Mouse (Mus musculus) E14TG2a.4 (cell line): ENCODE measurements around the gene Shroom3.

Experiments
- H3K27me3 ChIP-seq: 2 replicates; pipeline ENCODE4 v1.6.1; 2014; ENCODE audit warnings: low read length, control low read depth; ENCODE audit not compliant: insufficient read depth
- H3K36me3 ChIP-seq: 2 replicates; pipeline ENCODE4 v1.6.1; 2014; ENCODE audit warnings: low read length, control low read depth; ENCODE audit not compliant: insufficient read depth
- H3K4me1 ChIP-seq: replicated peaks from 2 replicates; pipeline ENCODE4 v1.6.1; 2014; ENCODE audit warnings: low read depth, low read length, control low read depth
- H3K4me3 ChIP-seq: replicated peaks from 2 replicates; pipeline ENCODE4 v1.5.1; 2014; ENCODE audit warnings: mild to moderate bottlenecking, low read length
- H3K9me3 ChIP-seq: 2 replicates; pipeline ENCODE4 v1.6.1; 2014; ENCODE audit warnings: low read length, control low read depth
- CTCF ChIP-seq: conservative IDR thresholded peaks from 2 replicates; pipeline ENCODE4 v1.5.1; 2014; ENCODE audit warnings: low read length
- NANOG ChIP-seq: IDR thresholded peaks from 2 replicates; pipeline ENCODE4 v1.6.1; 2014; ENCODE audit warnings: borderline replicate concordance, low read length, mixed read lengths
- POU5F1 ChIP-seq: IDR thresholded peaks from 2 replicates; pipeline ENCODE4 v1.6.1; 2014; ENCODE audit warnings: low read length, borderline replicate concordance

Gene Shroom3

GRCm38 (mm10) chr5:92970480-92970879 is 287.2 kb downstream of the Shroom3 start:
- Histone ChIP-seq H3K9me3 (no peaks in the 10 kb centered on the region), H3K36me3 (peaks cover 13% of the 10 kb centered on the region), H3K4me1 (peaks cover 27% of the 10 kb centered on the region), H3K27me3 (no peaks in the 10 kb centered on the region), H3K4me3 (no peak overlapping the region)
- peak; percentile 80 for TF ChIP-seq CTCF
- TF ChIP-seq NANOG: no peak
- TF ChIP-seq POU5F1: no peak

- H3K9me3 ChIP-seq: no peaks in the 10 kb centered on the region
- no peaks in the 10 kb centered on the region for H3K36me3 ChIP-seq
- H3K4me3 ChIP-seq: no peak overlapping the region
- peaks cover 6% of the 10 kb centered on the region; the same call in 1 of the 2 replicates for H3K4me1 ChIP-seq
- no peak for TF ChIP-seq POU5F1
- no peak for TF ChIP-seq NANOG
- no peaks in the 10 kb centered on the region for H3K27me3 ChIP-seq
Observed at GRCm38 (mm10) chr5:92980393-92980792, 297.2 kb downstream of the Shroom3 start.

GRCm38 (mm10) chr5:92980862-92981261 is 297.6 kb downstream of the Shroom3 start:
- TF ChIP-seq POU5F1: no peak
- TF ChIP-seq CTCF: no peak
- no peak for TF ChIP-seq NANOG
- peaks cover 11% of the 10 kb centered on the region for H3K4me1 ChIP-seq
- H3K9me3 ChIP-seq: no peaks in the 10 kb centered on the region
- H3K4me3 ChIP-seq: no peak overlapping the region
- no peaks in the 10 kb centered on the region for H3K27me3 ChIP-seq
- H3K36me3 ChIP-seq: no peaks in the 10 kb centered on the region

GRCm38 (mm10) chr5:92982673-92983072 is 299.4 kb downstream of the Shroom3 start:
- peaks cover 29% of the 10 kb centered on the region for H3K4me1 ChIP-seq

GRCm38 (mm10) chr5:92983942-92984341 is 300.7 kb downstream of the Shroom3 start:
- peaks cover 40% of the 10 kb centered on the region for H3K4me1 ChIP-seq
- no peaks in the 10 kb centered on the region for H3K36me3 ChIP-seq
- H3K4me3 ChIP-seq: no peak overlapping the region
- no peaks in the 10 kb centered on the region for H3K9me3 ChIP-seq
- TF ChIP-seq CTCF (peak; percentile 95), POU5F1 (no peak), NANOG (no peak)
- no peaks in the 10 kb centered on the region for H3K27me3 ChIP-seq

More at GRCm38 (mm10) chr5:92982673-92983072, 299.4 kb downstream of the Shroom3 start:
- Histone ChIP-seq H3K9me3 (no peaks in the 10 kb centered on the region), H3K27me3 (no peaks in the 10 kb centered on the region), H3K4me3 (no peak overlapping the region), H3K36me3 (no peaks in the 10 kb centered on the region)
- TF ChIP-seq CTCF: peak; percentile 60
- no peak for TF ChIP-seq NANOG
- no peak for TF ChIP-seq POU5F1

- Histone ChIP-seq H3K27me3 (no peaks in the 10 kb centered on the region), H3K4me1 (peaks cover 47% of the 10 kb centered on the region), H3K36me3 (no peaks in the 10 kb centered on the region), H3K9me3 (no peaks in the 10 kb centered on the region), H3K4me3 (no peak overlapping the region)
- TF ChIP-seq NANOG (no peak), POU5F1 (no peak), CTCF (no peak)
Observed at GRCm38 (mm10) chr5:92984692-92985091, 301.5 kb downstream of the Shroom3 start.

- TF ChIP-seq POU5F1: no peak
- no peak for TF ChIP-seq NANOG
- no peak for TF ChIP-seq CTCF
- no peaks in the 10 kb centered on the region for H3K9me3 ChIP-seq
- peaks cover 54% of the 10 kb centered on the region for H3K4me1 ChIP-seq
- H3K27me3 ChIP-seq: no peaks in the 10 kb centered on the region
- no peak overlapping the region for H3K4me3 ChIP-seq
- no peaks in the 10 kb centered on the region for H3K36me3 ChIP-seq
Observed at GRCm38 (mm10) chr5:92985391-92985790, 302.2 kb downstream of the Shroom3 start.

GRCm38 (mm10) chr5:92986651-92987610 is 303.7 kb downstream of the Shroom3 start:
- Histone ChIP-seq H3K4me3 (peak overlapping the region; percentile 43), H3K9me3 (no peaks in the 10 kb centered on the region), H3K4me1 (peaks cover 54% of the 10 kb centered on the region), H3K36me3 (no peaks in the 10 kb centered on the region), H3K27me3 (no peaks in the 10 kb centered on the region)
- TF ChIP-seq POU5F1: peak; percentile 30; the same call in 1 of the 2 replicates
- TF ChIP-seq NANOG: no peak
- TF ChIP-seq CTCF: no peak
